Mouse (Mus musculus) heart, adult 2 months (tissue): ENCODE measurements around the gene Tmem44. TPM values are rescaled to one million over a fixed set of nuclear protein-coding genes. Genes with fewer than 3 reads are reported as not detected.

Experiments used
- DNase-seq, 2 experiments: peaks; one replicate each; pipeline ENCODE4 v3.0.0; 2021
- H3K27ac ChIP-seq: fragments of 200-600 bp; 2 replicates; pipeline ENCODE4 v1.8.1; 2022
- H3K27me3 ChIP-seq: fragments of 200-500 bp; 2 replicates; pipeline ENCODE4 v1.6.1; 2012; ENCODE audit warnings: mild to moderate bottlenecking, low read length, inconsistent platforms, mixed read lengths; ENCODE audit not compliant: control insufficient read depth, insufficient read depth
- H3K36me3 ChIP-seq: fragments of 200-500 bp; 2 replicates; pipeline ENCODE4 v1.6.1; 2012; ENCODE audit warnings: low read length, inconsistent platforms; ENCODE audit not compliant: control insufficient read depth, insufficient read depth
- H3K4me1 ChIP-seq: fragments of 200-500 bp; 2 replicates; pipeline ENCODE4 v1.6.1; 2011; ENCODE audit warnings: low read length; ENCODE audit not compliant: control insufficient read depth, insufficient read depth
- H3K4me3 ChIP-seq: fragments of 200-600 bp; 2 replicates; pipeline ENCODE4 v1.8.1; 2022
- H3K79me2 ChIP-seq: fragments of 200-500 bp; replicated peaks from 2 replicates; pipeline ENCODE4 v1.6.1; 2012; ENCODE audit warnings: mild to moderate bottlenecking, inconsistent platforms, low read length, moderate library complexity, mixed read lengths; ENCODE audit not compliant: control insufficient read depth, insufficient read depth
- H3K9ac ChIP-seq: fragments of 200-500 bp; 2 replicates; pipeline ENCODE4 v1.6.1; 2012; ENCODE audit warnings: low read depth, mild to moderate bottlenecking, control low read depth, inconsistent platforms, low read length, mixed read lengths
- CTCF ChIP-seq: fragments of 200-600 bp; IDR thresholded peaks from 2 replicates; pipeline ENCODE4 v1.8.1; 2022; ENCODE audit warnings: antibody characterized with exemption, mild to moderate bottlenecking, moderate library complexity
- EP300 ChIP-seq: fragments of 200-500 bp; IDR thresholded peaks from 2 replicates; pipeline ENCODE4 v1.6.1; 2011; ENCODE audit warnings: low read depth, low read length, control low read depth; ENCODE audit not compliant: insufficient read depth
- POLR2A ChIP-seq: fragments of 200-500 bp; IDR thresholded peaks from 2 replicates; pipeline ENCODE4 v1.6.1; 2011; ENCODE audit warnings: mild to moderate bottlenecking, low read depth, low read length, control low read depth; ENCODE audit not compliant: insufficient read depth
- WGBS: fragments of 180-500 bp; shearing (Covaris S2); methylation state at CpG from one replicate; pipeline ENCODE4 v1.1.7; 2018; 5-methylcytosine and 5-hydroxymethylcytosine counted together
- intact Hi-C: fragments of 180-260 bp; cut with DNase I; formaldehyde crosslinking; loops from one replicate; pipeline ENCODE4 v1.15.1; 2025
- polyA plus RNA-seq: library from polyadenylated mRNA; depleted of rRNA; stranded (reverse); fragments of >200 nt; gene quantifications from 2 replicates; pipeline ENCODE4 v1.2.3, GENCODE M21; 2012
- total RNA-seq, 2 experiments: library from RNA; stranded (reverse); gene quantifications; 2 replicates each; pipeline ENCODE4 v1.2.3; 2021

Tmem44 gene
- total and polyA plus RNA-seq, 3 experiments, result 4.4 to 9.8 (median 5.8) TPM

DNA sequence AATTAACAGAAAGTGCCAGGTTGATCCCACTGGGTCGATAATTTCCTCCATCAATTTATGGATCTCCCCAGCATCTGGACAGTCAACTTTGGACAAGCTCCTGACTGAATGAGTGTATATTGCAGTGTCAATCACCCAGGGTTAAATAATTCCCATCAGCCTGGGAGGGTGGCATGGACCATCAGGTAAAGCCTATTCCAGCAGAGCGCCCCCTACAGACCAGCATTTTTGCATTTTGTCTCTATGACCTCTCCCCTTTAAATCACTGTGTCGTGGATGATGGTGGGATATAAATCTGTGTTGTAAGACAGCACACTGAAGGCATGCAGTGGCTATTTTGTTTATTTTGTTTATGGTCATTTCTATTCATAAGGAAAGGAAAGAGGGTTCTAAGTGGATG is 41.3 kb upstream of the Tmem44 start:
- no peaks in the 10 kb centered on the region for H3K27me3 ChIP-seq
- no peak overlapping the region for H3K27ac ChIP-seq
- no peak overlapping the region for H3K9ac ChIP-seq
- no peak for TF ChIP-seq POLR2A
- TF ChIP-seq CTCF, result peak; percentile 43
- intact Hi-C loops, result no loop called here
- H3K36me3 ChIP-seq, result no peaks in the 10 kb centered on the region
- H3K4me3 ChIP-seq, result no peak overlapping the region
- no peak for DNase-seq
- peaks cover 4% of the 10 kb centered on the region for H3K4me1 ChIP-seq
- 55% methylated on average over 3 of the region's 3 CpGs for WGBS
- no peaks in the 10 kb centered on the region; the same call in 1 of the 2 replicates for H3K79me2 ChIP-seq

DNA sequence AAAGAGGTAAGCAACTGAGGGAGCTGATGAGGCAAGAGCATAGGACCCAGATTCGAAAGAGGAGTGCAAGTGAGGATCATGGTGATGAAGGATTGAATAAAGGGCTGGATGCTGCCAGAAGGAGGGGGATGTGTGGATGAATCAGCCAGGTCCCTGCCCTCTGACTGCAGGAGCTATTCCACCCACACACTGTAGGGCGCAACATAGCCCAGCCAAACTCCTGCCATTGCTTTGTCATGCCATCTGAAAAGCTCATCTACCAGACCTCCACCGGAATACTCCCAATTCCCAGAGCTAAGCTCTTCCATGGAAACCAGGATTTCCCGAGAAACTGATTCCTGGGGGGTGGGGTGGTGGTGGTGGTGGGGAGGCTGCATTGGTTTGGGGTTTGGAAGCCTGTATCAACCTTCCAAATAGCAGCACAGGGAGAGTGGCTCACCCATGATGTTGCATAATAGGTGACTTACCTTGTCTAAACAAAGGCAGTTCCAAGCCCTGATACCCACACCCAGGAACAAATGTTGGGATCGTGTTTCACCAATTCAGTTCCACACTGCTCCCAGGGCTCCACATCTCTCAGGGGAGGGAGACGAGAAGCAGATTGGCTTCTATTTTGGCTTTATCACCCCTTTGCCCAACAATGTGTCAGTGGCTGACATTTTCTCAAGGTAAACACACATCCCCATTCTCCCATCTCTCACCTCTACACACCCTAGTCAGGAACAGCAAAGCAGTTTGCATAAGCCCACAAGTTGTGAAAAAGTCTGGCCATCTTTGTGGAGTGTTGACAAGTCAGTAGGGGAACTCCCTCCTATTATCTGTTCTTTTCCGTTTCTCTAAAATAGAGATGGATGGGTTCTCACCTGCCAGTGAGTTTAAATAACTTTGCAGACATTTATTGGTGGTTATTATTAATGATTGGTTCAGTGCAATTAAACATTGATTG is 39.9 kb upstream of the Tmem44 start:
- WGBS, result 19% methylated on average over 7 of the region's 7 CpGs
- Histone ChIP-seq H3K79me2 (no peaks in the 10 kb centered on the region; the same call in 1 of the 2 replicates), H3K4me1 (peaks cover 5% of the 10 kb centered on the region), H3K9ac (no peak overlapping the region), H3K4me3 (no peak overlapping the region), H3K36me3 (peaks cover 3% of the 10 kb centered on the region), H3K27me3 (no peaks in the 10 kb centered on the region), H3K27ac (no peak overlapping the region; the same call in 1 of the 2 replicates)
- no peak for DNase-seq
- intact Hi-C loops, result no loop called here
- TF ChIP-seq EP300, result 0 out of 2 replicates have a peak, but pooled peaks have one; percentile 38
- TF ChIP-seq CTCF, result peak; percentile 55
- TF ChIP-seq POLR2A, result no peak

DNA sequence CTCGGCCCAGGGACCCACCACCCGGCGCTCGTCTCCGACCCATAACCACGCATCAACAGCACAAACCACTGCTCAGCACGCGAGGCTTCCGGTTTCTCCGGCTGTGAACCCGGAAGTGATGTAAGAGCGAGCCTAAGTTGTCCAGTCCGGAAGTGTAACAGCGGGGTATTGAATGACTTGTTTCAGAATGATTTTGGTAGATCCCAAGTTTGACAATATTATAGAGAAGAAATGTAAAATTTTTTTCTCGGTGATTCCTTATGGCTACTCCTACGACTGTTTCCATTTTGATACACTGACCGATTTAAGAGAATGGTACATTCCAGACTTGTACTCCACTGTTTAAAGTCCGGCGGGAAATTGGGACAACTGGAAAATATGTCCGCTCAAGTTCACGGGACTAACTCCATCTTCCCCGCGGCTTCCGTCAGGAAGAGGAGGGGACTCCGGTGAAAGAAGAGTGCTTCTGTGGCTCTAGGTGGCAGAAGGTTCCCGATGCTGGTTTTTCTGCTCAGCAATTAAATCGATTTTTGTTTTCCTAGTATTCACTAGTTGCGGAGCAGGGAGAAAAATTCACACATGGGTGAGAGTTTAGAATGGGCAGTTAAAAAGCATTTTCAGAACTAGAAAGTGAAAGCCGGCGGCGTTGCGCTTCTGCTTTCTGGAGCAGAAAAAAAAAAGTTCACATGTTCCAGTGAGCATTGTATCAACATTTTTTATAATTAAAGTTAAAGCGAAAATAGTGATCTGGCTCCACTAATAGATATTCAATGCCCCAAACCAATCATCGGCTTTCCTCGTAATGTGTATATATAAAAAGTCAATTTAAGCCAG is 37.1 kb upstream of the Tmem44 start, which contains the start of gene Lsg1:
Lsg1 (minus strand) TSS at position 99 of the 834 bp plus-strand sequence.
- WGBS, result 3% methylated on average over 35 of the region's 35 CpGs
- no peaks in the 10 kb centered on the region; the same call in 1 of the 2 replicates for H3K79me2 ChIP-seq
- TF ChIP-seq CTCF (peak; percentile 67), POLR2A (peak; percentile 87), EP300 (peak; percentile 87)
- H3K9ac ChIP-seq, result peak within 1 kb of the TSS; percentile 72
- intact Hi-C loops, result loop anchor here (2.0 kb wide), 1 partner anchor 767 kb away; no protein-coding TSS in a partner anchor
- H3K4me3 ChIP-seq, result peak within 1 kb of the TSS; percentile 71
- peaks cover 5% of the 10 kb centered on the region for H3K4me1 ChIP-seq
- DNase-seq, result peak; percentile 78 to 88
- H3K27ac ChIP-seq, result peak within 1 kb of the TSS; percentile 98
- H3K36me3 ChIP-seq, result peaks cover 3% of the 10 kb centered on the region
- no peaks in the 10 kb centered on the region for H3K27me3 ChIP-seq

DNA sequence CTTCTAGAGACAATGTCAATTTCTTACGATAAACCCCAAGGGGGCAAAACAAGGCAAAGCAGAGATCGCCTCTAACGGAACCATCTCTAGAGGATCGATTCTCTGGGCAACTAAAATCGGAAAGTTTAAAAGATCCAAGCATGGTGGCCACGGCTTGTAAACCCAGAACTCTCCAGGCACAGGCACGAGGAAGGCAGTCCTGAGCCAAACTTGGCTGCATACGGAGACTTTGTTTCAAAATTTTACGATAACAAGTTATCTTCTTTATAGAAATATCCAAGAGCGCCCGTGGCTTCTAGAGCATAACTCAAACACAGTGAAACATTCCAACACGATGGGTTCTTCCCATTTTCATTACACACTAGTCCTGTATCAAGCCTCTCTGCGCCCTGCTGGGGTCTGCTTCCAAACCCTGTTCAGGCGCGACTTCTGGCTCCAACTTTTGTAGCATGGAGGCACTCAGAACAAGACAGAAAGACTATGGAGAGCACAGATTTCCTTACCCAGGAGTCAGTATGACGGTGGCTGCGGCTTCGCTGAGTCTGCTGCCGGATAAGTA is 36.4 kb upstream of the Tmem44 start:
- H3K79me2 ChIP-seq, result no peaks in the 10 kb centered on the region; the same call in 1 of the 2 replicates
- TF ChIP-seq CTCF (no peak), EP300 (no peak), POLR2A (no peak; the same call in 1 of the 2 replicates)
- peaks cover 3% of the 10 kb centered on the region for H3K36me3 ChIP-seq
- peak overlapping the region; percentile 72 for H3K9ac ChIP-seq
- intact Hi-C loops, result no loop called here
- 1% methylated on average over 19 of the region's 19 CpGs for WGBS
- peak overlapping the region; percentile 71 for H3K4me3 ChIP-seq
- DNase-seq, result no peak
- peak overlapping the region; percentile 98 for H3K27ac ChIP-seq
- peaks cover 5% of the 10 kb centered on the region for H3K4me1 ChIP-seq
- H3K27me3 ChIP-seq, result no peaks in the 10 kb centered on the region

DNA sequence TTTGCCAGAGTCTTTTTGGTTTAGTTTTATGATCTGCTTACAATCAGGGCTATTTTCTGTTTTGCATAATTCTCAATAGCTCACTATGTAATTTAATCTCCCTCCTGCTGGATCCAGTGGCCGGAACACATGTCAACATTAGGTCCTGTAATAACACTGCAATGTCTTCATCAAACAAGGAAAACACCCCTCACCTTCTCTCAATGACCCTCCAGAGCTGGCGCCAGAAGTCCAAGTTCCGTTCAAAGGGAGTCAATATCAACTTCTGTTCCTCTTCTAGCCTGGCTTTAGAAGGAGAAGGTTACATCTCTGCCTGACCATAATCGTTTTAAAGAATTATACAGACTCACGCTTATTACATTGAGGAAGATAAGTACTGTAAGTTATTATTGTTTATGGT is 30.1 kb upstream of the Tmem44 start:
- Histone ChIP-seq H3K4me1 (no peaks in the 10 kb centered on the region; the same call in 1 of the 2 replicates), H3K27me3 (no peaks in the 10 kb centered on the region), H3K79me2 (no peaks in the 10 kb centered on the region), H3K36me3 (peaks cover 1% of the 10 kb centered on the region), H3K27ac (no peak overlapping the region), H3K9ac (no peak overlapping the region), H3K4me3 (no peak overlapping the region)
- intact Hi-C loops, result no loop called here
- TF ChIP-seq POLR2A (no peak), EP300 (no peak), CTCF (no peak)
- DNase-seq, result no peak
- WGBS, result 93% methylated on average over 5 of the region's 5 CpGs
